Comparison of ENCODE assay signal across 11 mouse cellular contexts in genomic region chr12:25024862-25025545, GRCm38 (mm10). TPM values are rescaled to one million over a fixed set of nuclear protein-coding genes. Genes with fewer than 3 reads are reported as not detected.
DNase-seq lines count a peak whose midpoint lies in the region; ATAC-seq and TF ChIP-seq lines count a peak whose summit lies in the region.
"Had no signal": no experiment of that assay in that cellular context is flagged by ENCODE, and none has a peak within 500 bp of the region (broad histone marks: within the 10 kb centered on the region; RNA-seq: fewer than 3 reads in every experiment).

No protein-coding gene starts in this region.

- H3K27me3 ChIP-seq in kidney, postnatal 0 days (ENCODE audit: insufficient read depth, low read length): no peaks in the 10 kb centered on the region
- H3K27me3 ChIP-seq in thymus, adult 2 months (ENCODE audit: control insufficient read depth, insufficient read depth, low read length): no peaks in the 10 kb centered on the region
- no peaks in the 10 kb centered on the region for H3K27me3 ChIP-seq in limb, embryonic 10.5 days (ENCODE audit: low read depth, poor library complexity, severe bottlenecking)

- H3K4me1 ChIP-seq in kidney, postnatal 0 days (replicated peaks; ENCODE audit: insufficient read depth, low read length): no peaks in the 10 kb centered on the region
- no peaks in the 10 kb centered on the region for H3K4me1 ChIP-seq in thymus, adult 2 months (replicated peaks; ENCODE audit: control insufficient read depth, insufficient read depth, low read length)
- H3K4me1 ChIP-seq in limb, embryonic 10.5 days: 0 out of 2 replicates have a peak, but pooled peaks cover 2% of the 10 kb centered on the region

- H3K4me2 ChIP-seq in kidney, postnatal 0 days (ENCODE audit: low read length): no peak overlapping the region
- H3K4me2 ChIP-seq: hindbrain, embryonic 14.5 days; midbrain, embryonic 11.5 days had no signal

- no peak overlapping the region for H3K9ac ChIP-seq in kidney, postnatal 0 days (ENCODE audit: low read depth, low read length)
- H3K9ac ChIP-seq: hindbrain, embryonic 14.5 days had no signal

- WGBS in kidney, postnatal 0 days: 67% methylated on average over 9 of the region's 9 CpGs
- WGBS in thymus, adult 2 months: 89% methylated on average over 9 of the region's 9 CpGs
- WGBS in limb, embryonic 10.5 days: 69% methylated on average over 9 of the region's 9 CpGs

- H3K27ac ChIP-seq in kidney, postnatal 0 days: no peak overlapping the region
- H3K27ac ChIP-seq in thymus, adult 2 months (ENCODE audit: control insufficient read depth, insufficient read depth, low read length): no peak overlapping the region
- no peak overlapping the region for H3K27ac ChIP-seq in limb, embryonic 10.5 days
- H3K27ac ChIP-seq: hindbrain, embryonic 14.5 days had no signal

- ATAC-seq in kidney, postnatal 0 days (replicated peaks; ENCODE audit: low FRiP score, low read depth): no peak
- ATAC-seq in common myeloid progenitor, adult 5-6 weeks (replicated peaks; ENCODE audit: low read depth, poor library complexity, severe bottlenecking): peak; percentile 54; the same call in 1 of the 2 replicates

- DNase-seq in kidney, postnatal 0 days (ENCODE audit: low spot score): no peak
- no peak for DNase-seq in kidney, adult 11 months
- peak; percentile 35 for DNase-seq in thymus, adult 2 months
- no peak for DNase-seq in thymus, postnatal 10 days (ENCODE audit: low spot score in 2 of 2)
- DNase-seq in limb, embryonic 10.5 days (ENCODE audit: low spot score): no peak
- no peak for DNase-seq in cerebellum, adult 11 months
- DNase-seq: cerebellum, adult 8-10 months; gastrocnemius, postnatal 36 days had no signal

- H3K9me3 ChIP-seq in kidney, postnatal 0 days (replicated peaks; ENCODE audit: low read length): no peaks in the 10 kb centered on the region
- no peaks in the 10 kb centered on the region for H3K9me3 ChIP-seq in limb, embryonic 10.5 days (replicated peaks)

- TF ChIP-seq POLR2A in thymus, adult 2 months (IDR thresholded peaks at IDR 0.05; ENCODE audit: control insufficient read depth, extremely low read depth, insufficient read depth, low read length, poor library complexity): no peak

- TF ChIP-seq CTCF in kidney, postnatal 0 days (IDR thresholded peaks at IDR 0.05; ENCODE audit: low read depth): peak; percentile 54
- TF ChIP-seq CTCF in thymus, adult 2 months (IDR thresholded peaks at IDR 0.05; ENCODE audit: borderline replicate concordance, control insufficient read depth, extremely low read depth, insufficient read depth, low read length, poor library complexity): peak; percentile 32; the same call in 1 of the 2 replicates

- no peak overlapping the region for H3K4me3 ChIP-seq in kidney, postnatal 0 days (replicated peaks; ENCODE audit: low read depth, low read length)
- no peak overlapping the region for H3K4me3 ChIP-seq in thymus, adult 2 months (ENCODE audit: control insufficient read depth, insufficient read depth, low read length)
- no peak overlapping the region for H3K4me3 ChIP-seq in limb, embryonic 10.5 days

- peaks cover 11% of the 10 kb centered on the region for H3K36me3 ChIP-seq in kidney, postnatal 0 days (ENCODE audit: insufficient read depth, low read length)
- H3K36me3 ChIP-seq in thymus, adult 2 months (ENCODE audit: control insufficient read depth, insufficient read depth, low read length): peaks cover 11% of the 10 kb centered on the region; the same call in 1 of the 2 replicates
- H3K36me3 ChIP-seq in limb, embryonic 10.5 days: no peaks in the 10 kb centered on the region; the same call in 1 of the 2 replicates

RNA-seq across cellular contexts. Expression of gene Kidins220, which starts 50.3 kb away (rescaled TPM):
- polyA plus RNA-seq in kidney, postnatal 0 days (2015; fragmentation: Nextera tagmentation; extraction: Ambion mirVana): 25.1 and 25.8 TPM in 2 replicates
- polyA plus RNA-seq in thymus, adult 2 months (2012; rRNA removed): 72.1 and 76.2 TPM in 2 replicates
- 66.0 and 89.1 TPM in 2 replicates for total RNA-seq in common myeloid progenitor, adult 5-6 weeks (2017)
- polyA plus RNA-seq in limb, embryonic 10.5 days (2016; fragmentation: Nextera tagmentation; extraction: Ambion mirVana): 11.1 and 14.3 TPM in 2 replicates
